Mouse (Mus musculus) embryonic facial prominence, embryonic 11.5 days (tissue): ENCODE results near the gene Fam166a. TPM values are rescaled to one million over a fixed set of nuclear protein-coding genes. Genes with fewer than 3 reads are reported as not detected.

Source experiments
- ATAC-seq: fragments of 200-750 bp; cut with Nextera tagmentation; replicated peaks from 2 replicates; pipeline ENCODE4 v1.8.0; 2017; ENCODE audit warnings: low read depth; ENCODE audit not compliant: insufficient number of reproducible peaks, low FRiP score, low TSS enrichment
- DNase-seq: peaks from one replicate; pipeline ENCODE4 v3.0.0-alpha.2; 2015; ENCODE audit warnings: low spot score
- H3K27ac ChIP-seq: fragments of 300-500 bp; sonication (generic); replicated peaks from 2 replicates; pipeline ENCODE4 v1.5.1; 2014; ENCODE audit warnings: mild to moderate bottlenecking, low read depth, low read length, control low read depth
- H3K27me3 ChIP-seq: fragments of 300-500 bp; sonication (generic); 2 replicates; pipeline ENCODE4 v1.6.1; 2014; ENCODE audit warnings: mild to moderate bottlenecking, low read length, moderate library complexity, mixed read lengths; ENCODE audit not compliant: control insufficient read depth, insufficient read depth
- H3K36me3 ChIP-seq: fragments of 300-500 bp; sonication (generic); replicated peaks from 2 replicates; pipeline ENCODE4 v1.6.1; 2014; ENCODE audit warnings: low read depth, mild to moderate bottlenecking, low read length, moderate library complexity, mixed read lengths; ENCODE audit not compliant: control insufficient read depth, insufficient read depth
- H3K4me1 ChIP-seq: fragments of 300-500 bp; sonication (generic); 2 replicates; pipeline ENCODE4 v1.6.1; 2014; ENCODE audit warnings: low read length, mixed read lengths; ENCODE audit not compliant: control insufficient read depth, insufficient read depth
- H3K4me2 ChIP-seq: fragments of 300-500 bp; sonication (generic); 2 replicates; pipeline ENCODE4 v1.6.1; 2014; ENCODE audit warnings: low read depth, mild to moderate bottlenecking, control low read depth, low read length, moderate library complexity
- H3K4me3 ChIP-seq: fragments of 300-500 bp; sonication (generic); 2 replicates; pipeline ENCODE4 v1.5.1; 2014; ENCODE audit warnings: low read depth, low read length, control low read depth
- H3K9ac ChIP-seq: fragments of 300-500 bp; sonication (generic); replicated peaks from 2 replicates; pipeline ENCODE4 v1.6.1; 2014; ENCODE audit warnings: mild to moderate bottlenecking, control low read depth, low read length
- H3K9me3 ChIP-seq: fragments of 300-500 bp; sonication (generic); replicated peaks from 2 replicates; pipeline ENCODE4 v1.6.1; 2016; ENCODE audit warnings: mild to moderate bottlenecking, low read length, inconsistent platforms, mixed read lengths; ENCODE audit not compliant: control insufficient read depth
- WGBS: fragments of 180-500 bp; shearing (Covaris S2); extraction: QIAGEN DNeasy Blood & Tissue Kit; methylation state at CpG from one replicate; pipeline ENCODE4 v1.1.7; 2014; 5-methylcytosine and 5-hydroxymethylcytosine counted together
- polyA plus RNA-seq: library from polyadenylated mRNA; unstranded; fragments of >200 nt; fragmentation: Nextera tagmentation; extraction: Ambion mirVana; gene quantifications from 2 replicates; pipeline ENCODE4 v1.2.1, GENCODE M21; 2014

The Fam166a gene
- polyA plus RNA-seq, 1 experiment from 2014 or later, result not detected

- ATAC-seq (no peak), DNase-seq (no peak)
- H3K27me3 ChIP-seq, result no peaks in the 10 kb centered on the region
Observed at GRCm38 (mm10) chr2:25214444-25214843, 4.1 kb upstream of the Fam166a start, which contains the start of gene Stpg3. Gene Stpg3 (minus strand): TSS chr2:25214637.

GRCm38 (mm10) chr2:25217666-25218065 lies 879 bp upstream of the Fam166a start:
- H3K4me3 ChIP-seq, result no peak overlapping the region
- H3K36me3 ChIP-seq, result no peaks in the 10 kb centered on the region
- H3K27me3 ChIP-seq, result no peaks in the 10 kb centered on the region
- no peaks in the 10 kb centered on the region for H3K4me1 ChIP-seq
- DNase-seq, result no peak
- WGBS, result 55% methylated on average over 2 of the region's 2 CpGs
- no peak overlapping the region for H3K27ac ChIP-seq
- ATAC-seq, result no peak
- no peak overlapping the region for H3K9ac ChIP-seq
- no peaks in the 10 kb centered on the region for H3K9me3 ChIP-seq
- no peak overlapping the region for H3K4me2 ChIP-seq

More at GRCm38 (mm10) chr2:25214444-25214843, 4.1 kb upstream of the Fam166a start, which contains the start of gene Stpg3:
- Histone ChIP-seq H3K9me3 (no peaks in the 10 kb centered on the region), H3K27ac (no peak within 1 kb of the TSS), H3K4me2 (no peak within 1 kb of the TSS), H3K36me3 (no peaks in the 10 kb centered on the region), H3K4me1 (peaks cover 8% of the 10 kb centered on the region), H3K9ac (no peak within 1 kb of the TSS), H3K4me3 (no peak within 1 kb of the TSS)
- 66% methylated on average over 3 of the region's 3 CpGs for WGBS

- H3K36me3 ChIP-seq, result no peaks in the 10 kb centered on the region
- DNase-seq (no peak), ATAC-seq (no peak)
- H3K9me3 ChIP-seq, result no peaks in the 10 kb centered on the region
- no peak overlapping the region for H3K27ac ChIP-seq
- H3K9ac ChIP-seq, result no peak overlapping the region
- H3K4me3 ChIP-seq, result no peak overlapping the region
- no peak overlapping the region for H3K4me2 ChIP-seq
- peaks cover 2% of the 10 kb centered on the region; the same call in 1 of the 2 replicates for H3K4me1 ChIP-seq
- no peaks in the 10 kb centered on the region for H3K27me3 ChIP-seq
- WGBS, result 64% methylated on average over 5 of the region's 5 CpGs
Observed at GRCm38 (mm10) chr2:25221331-25221772, 2.8 kb downstream of the Fam166a start.

- no peaks in the 10 kb centered on the region for H3K27me3 ChIP-seq
- ATAC-seq (peak; percentile 24), DNase-seq (peak; percentile 65)
- WGBS, result under 1% methylated on average over 46 of the region's 53 CpGs
- peak overlapping the region; percentile 75 for H3K9ac ChIP-seq
- peak overlapping the region; percentile 78 for H3K4me3 ChIP-seq
- H3K4me2 ChIP-seq, result peak overlapping the region; percentile 87
- no peaks in the 10 kb centered on the region for H3K9me3 ChIP-seq
- peak overlapping the region; percentile 85 for H3K27ac ChIP-seq
- peaks cover 2% of the 10 kb centered on the region; the same call in 1 of the 2 replicates for H3K4me1 ChIP-seq
- H3K36me3 ChIP-seq, result no peaks in the 10 kb centered on the region
Observed at GRCm38 (mm10) chr2:25223681-25224491, 5.3 kb downstream of the Fam166a start.

GRCm38 (mm10) chr2:25224492-25224765 lies 5.9 kb downstream of the Fam166a start, which contains the start of gene Tubb4b:
Gene Tubb4b (minus strand): TSS chr2:25224702.
- Histone ChIP-seq H3K9me3 (no peaks in the 10 kb centered on the region), H3K4me1 (peaks cover 2% of the 10 kb centered on the region; the same call in 1 of the 2 replicates), H3K4me3 (peak within 1 kb of the TSS; percentile 78), H3K4me2 (peak within 1 kb of the TSS; percentile 87), H3K27me3 (no peaks in the 10 kb centered on the region), H3K36me3 (no peaks in the 10 kb centered on the region), H3K27ac (peak within 1 kb of the TSS; percentile 97), H3K9ac (peak within 1 kb of the TSS; percentile 75)
- no peak for DNase-seq
- 0% methylated on average over 17 of the region's 17 CpGs for WGBS
- no peak for ATAC-seq

GRCm38 (mm10) chr2:25224766-25225752 lies 6.5 kb downstream of the Fam166a start:
- WGBS, result 2% methylated on average over 39 of the region's 41 CpGs
- peak; percentile 97 for ATAC-seq

GRCm38 (mm10) chr2:25225811-25226379 lies 7.3 kb downstream of the Fam166a start:
- Histone ChIP-seq H3K36me3 (no peaks in the 10 kb centered on the region), H3K4me2 (peak overlapping the region; percentile 60), H3K4me1 (peaks cover 2% of the 10 kb centered on the region; the same call in 1 of the 2 replicates), H3K4me3 (no peak overlapping the region), H3K9me3 (no peaks in the 10 kb centered on the region), H3K27ac (peak overlapping the region; percentile 97; the same call in 1 of the 2 replicates), H3K9ac (no peak overlapping the region; the same call in 1 of the 2 replicates), H3K27me3 (no peaks in the 10 kb centered on the region)
- 74% methylated on average over 8 of the region's 8 CpGs for WGBS
- no peak for DNase-seq
- no peak for ATAC-seq

More at GRCm38 (mm10) chr2:25224766-25225752, 6.5 kb downstream of the Fam166a start:
- Histone ChIP-seq H3K4me3 (peak overlapping the region; percentile 51), H3K36me3 (no peaks in the 10 kb centered on the region), H3K27ac (peak overlapping the region; percentile 97), H3K27me3 (no peaks in the 10 kb centered on the region), H3K4me1 (peaks cover 2% of the 10 kb centered on the region; the same call in 1 of the 2 replicates), H3K9ac (peak overlapping the region; percentile 67), H3K9me3 (no peaks in the 10 kb centered on the region), H3K4me2 (peak overlapping the region; percentile 60)
- peak; percentile 99 for DNase-seq
